Mouse (Mus musculus) layer of hippocampus, postnatal 10 days (tissue): Measurements from ENCODE around the gene Nos1ap. TPM values are rescaled to one million over a fixed set of nuclear protein-coding genes. Genes with fewer than 3 reads are reported as not detected.

Source experiments
- DNase-seq, 2 experiments: peaks; one replicate each; pipeline ENCODE4 v3.0.0; 2021; ENCODE audit warnings: low spot score in 2 of 2
- total RNA-seq, 2 experiments: library from RNA; stranded (reverse); gene quantifications; 2 replicates each; pipeline ENCODE4 v1.2.3; 2021

Nos1ap gene
- total RNA-seq, 2 experiments from 2014 or later, result 83.9 to 88.5 TPM

DNA sequence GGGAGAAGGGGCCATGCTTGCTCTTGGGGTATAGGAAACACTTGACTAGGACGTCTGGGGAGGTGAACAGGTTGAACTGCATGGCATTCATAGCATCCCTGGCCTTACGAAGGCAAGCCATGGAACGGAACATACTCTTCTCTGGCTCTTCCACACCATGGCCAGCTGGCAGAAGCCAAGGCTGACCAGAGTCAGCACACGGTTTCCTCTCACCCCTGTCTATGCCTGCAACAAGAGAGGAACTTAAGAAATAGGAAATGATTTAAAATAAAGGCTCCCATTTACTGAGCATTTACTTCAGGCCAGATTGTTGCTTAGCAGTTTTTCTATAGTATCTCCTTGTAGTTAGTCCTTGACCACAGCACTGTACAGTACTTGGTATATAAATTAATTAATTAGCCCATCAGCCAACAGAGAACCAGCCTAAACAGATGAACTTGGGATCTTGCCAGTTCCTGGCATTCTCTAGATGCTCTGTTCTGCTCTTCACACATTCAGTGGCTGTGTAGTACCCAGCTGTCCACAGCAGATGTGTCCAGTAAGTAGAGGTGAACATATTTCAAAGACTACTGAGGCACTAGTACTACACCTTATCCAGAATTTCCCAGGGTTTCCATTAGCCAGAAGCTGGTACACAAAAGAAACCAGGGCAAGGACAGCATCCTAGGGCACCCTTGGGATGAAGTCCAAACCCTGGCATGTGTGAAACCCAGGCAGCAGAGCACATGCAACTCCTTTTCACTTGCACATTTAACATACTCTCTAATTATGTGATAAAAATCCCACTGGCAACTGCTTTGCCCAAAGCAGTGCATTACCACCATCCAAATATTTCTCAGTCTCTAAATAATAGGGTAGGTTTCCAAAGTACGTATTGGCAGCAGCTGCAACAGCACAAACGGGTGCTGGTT lies 123.3 kb downstream of the Nos1ap start:
- DNase-seq, result peak in 1 of 2 experiments; percentile 26

DNA sequence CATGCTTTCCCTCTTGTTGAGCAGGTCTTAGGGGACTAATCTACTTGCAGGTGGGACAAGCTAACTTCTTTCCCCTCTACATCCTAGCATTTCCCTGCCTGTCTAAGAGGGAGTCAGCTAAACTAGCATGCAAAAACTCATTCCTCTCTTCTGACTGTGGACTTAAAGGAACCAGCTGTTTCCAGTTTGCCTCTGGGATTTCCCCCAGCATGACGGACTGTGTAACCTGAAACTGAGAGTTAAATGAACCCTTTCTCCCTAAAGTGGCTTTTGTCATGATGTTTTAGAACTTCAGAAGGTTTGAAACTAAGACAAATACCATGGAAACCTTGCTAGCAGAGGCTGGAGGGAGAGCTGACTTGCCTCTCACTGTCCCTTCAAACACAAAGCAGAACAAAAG lies 127.5 kb downstream of the Nos1ap start:
- no peak for DNase-seq

DNA sequence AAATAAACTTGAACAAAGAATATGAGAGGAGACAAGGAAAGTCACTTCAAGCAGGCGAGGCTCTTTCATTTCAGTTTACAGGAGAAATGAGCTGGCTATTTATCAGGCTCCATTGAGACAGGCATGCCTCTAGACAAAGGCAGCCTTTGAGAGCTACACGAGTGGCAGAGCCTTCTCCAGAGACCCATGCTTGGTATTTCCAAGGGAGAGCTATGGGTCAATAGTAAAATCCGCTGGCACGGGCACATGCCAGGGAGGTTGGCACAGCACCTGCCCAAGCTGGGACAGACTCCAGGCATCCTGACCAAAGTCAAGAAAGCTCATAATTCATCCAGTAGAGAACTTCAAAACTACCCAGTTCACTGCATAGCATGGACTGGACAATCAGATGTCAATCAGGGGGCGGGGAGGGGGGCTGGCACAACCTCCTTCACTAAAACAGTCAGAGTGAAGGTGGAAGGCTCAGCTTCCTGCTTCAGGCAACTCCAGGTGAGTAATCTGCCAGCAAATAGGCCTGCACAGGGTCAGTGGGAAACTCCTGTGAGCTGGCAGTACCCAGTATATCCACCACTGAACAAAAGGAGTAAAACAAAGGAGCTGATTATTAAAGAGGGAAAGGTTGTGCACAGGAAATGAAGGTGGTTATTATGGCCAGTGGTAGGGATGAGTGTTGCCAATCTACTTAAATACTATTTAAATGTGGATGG lies 129.6 kb downstream of the Nos1ap start:
- peak; percentile 57 to 71 for DNase-seq

DNA sequence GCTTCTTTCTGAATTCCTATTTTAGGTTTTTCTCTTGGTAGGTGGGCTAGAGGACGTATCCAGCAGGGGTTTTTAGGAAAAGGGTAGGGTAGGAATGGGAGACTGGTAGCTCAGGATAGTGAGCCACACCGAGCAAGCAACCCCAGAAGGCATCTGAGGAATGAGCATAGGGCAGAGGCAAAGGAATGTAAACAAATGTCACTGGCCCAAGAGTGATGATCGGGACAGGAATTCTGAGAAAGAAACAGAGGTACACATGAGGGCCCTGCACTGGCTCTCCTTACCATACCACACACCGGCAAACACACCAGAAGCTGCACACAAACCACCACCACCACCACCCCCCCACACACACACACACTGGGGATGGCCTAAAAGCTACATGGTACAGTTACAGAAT lies 132.0 kb downstream of the Nos1ap start:
- no peak for DNase-seq

DNA sequence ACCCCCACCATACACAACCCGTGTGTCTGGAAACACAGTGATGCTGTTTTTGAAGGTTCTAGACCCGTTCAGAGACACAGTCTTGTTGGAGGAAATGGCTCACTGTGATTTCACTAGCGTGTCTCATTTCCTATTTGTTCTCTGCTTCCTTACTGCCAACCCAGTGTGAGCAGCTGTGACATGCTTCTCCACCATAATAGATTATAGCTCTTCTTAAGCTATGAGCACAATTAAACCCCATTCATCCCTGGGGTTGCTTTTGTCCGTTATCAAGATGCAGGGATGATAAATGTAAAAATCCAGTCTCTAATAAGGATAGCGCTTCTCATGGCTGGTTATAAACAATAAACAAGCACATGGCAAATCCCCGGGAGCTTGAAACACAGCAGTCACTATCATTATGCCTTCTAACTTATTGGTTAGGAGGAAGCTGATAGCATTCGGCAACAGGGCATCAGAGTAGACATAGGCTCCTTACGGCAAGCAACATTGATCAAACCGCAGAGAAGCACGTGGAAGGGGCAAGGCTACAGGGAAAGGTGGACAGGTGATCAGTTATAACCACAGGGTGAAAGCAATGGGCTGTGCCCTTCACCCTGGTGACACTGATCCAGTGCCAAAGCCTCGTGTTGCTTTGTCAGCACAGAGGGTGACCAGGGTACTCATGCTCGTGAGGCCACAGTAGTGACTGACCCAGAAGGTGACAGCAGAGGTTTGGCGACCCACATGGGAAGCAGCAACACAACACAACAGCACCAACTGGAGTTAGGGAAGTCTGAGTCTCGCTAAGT lies 133.6 kb downstream of the Nos1ap start:
- DNase-seq, result no peak

DNA sequence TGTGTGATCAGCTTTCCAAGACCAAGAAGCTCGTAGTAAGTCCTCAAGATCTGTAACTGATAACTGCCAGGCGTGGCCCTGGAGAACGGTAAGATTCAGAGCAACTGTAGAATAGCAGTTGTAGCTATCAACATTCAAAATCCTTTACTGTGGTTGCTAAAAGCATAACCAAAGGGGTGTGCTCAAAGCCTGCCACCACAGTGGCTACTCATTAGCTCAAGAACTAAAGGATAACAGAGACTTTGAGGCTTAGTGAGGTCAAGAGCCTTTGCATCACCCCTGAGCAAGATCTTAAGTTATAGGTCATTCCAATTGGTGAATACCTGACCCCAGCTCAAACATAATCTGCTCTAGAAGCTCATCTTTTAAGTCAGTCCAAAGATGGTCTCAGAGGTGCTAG lies 134.3 kb downstream of the Nos1ap start:
- no peak for DNase-seq

DNA sequence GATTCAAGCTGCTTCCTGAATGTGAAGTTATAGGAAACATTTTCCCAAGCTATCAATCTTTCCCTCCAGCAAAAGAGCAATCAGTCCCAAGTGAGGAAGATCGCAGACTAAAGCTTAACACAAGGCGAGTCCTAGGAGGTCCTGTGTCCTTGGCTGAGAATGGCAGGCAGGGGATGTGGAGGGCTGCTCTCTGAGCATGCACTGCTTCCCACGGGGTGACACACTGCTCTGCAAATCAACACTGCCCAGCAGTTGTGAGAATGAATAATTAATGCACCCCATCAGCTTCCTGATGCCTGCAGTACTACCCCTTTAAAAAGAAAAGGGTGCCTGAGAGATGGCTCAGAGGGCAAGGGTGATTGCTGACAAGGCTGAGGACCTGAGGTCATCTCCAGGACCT lies 136.2 kb downstream of the Nos1ap start:
- no peak for DNase-seq

DNA sequence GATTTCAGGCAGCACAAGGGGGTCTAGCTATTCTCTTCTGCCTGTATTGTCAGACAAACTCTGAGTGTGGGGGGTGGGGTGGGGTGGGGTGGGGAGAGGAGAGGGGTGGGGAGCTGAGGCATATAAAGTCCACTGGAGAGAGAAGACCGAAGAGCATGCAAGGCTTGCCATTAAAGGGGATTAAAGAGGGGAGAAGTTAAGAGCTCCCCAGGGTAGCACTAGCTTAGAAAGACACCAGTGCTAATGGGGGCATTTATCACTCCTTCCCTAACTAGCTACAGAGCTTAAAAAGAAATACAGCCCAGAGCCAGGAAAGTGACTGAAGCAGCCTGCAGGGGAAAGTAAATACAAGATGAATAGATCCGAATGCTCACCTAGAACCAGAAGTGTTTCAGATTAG lies 141.4 kb downstream of the Nos1ap start:
- DNase-seq, result no peak

DNA sequence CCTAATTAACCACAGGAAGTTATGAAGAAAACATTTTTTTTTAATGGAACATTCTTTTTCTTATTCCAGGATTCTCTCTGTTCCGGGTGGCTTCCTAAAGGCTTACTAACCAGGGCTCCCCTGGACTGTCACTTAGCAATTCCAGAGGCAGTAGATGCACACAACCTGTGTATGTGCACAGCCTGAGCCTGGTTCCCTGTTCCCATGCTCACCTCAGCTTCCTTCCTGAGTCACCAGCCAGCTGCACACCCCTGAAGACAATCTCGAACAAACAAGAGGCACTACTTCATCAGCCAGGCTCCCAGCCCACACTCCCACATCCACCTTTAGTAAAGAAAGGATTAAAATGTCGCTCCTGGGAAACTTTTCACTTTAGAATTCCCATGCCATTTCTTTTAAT lies 144.2 kb downstream of the Nos1ap start:
- no peak for DNase-seq

DNA sequence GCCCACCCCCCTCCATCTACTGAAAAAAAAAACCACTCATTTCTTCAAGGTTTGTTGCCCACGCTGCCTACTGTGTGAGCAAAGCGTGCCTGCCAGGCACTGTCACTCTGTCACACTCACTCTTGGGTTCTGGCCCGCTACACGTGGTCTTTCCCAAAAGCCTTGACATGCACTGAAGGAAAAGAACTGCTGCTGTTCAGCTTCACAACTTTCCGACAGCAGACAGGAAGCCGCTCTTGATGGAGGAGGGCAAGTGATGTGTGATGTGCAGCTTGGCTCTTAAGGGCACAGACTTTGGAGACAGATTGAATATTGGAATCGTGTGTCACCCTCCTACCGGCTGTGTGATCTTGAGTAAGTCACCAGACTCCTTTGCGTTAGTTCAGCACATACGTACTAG lies 149.3 kb downstream of the Nos1ap start:
- DNase-seq, result no peak

DNA sequence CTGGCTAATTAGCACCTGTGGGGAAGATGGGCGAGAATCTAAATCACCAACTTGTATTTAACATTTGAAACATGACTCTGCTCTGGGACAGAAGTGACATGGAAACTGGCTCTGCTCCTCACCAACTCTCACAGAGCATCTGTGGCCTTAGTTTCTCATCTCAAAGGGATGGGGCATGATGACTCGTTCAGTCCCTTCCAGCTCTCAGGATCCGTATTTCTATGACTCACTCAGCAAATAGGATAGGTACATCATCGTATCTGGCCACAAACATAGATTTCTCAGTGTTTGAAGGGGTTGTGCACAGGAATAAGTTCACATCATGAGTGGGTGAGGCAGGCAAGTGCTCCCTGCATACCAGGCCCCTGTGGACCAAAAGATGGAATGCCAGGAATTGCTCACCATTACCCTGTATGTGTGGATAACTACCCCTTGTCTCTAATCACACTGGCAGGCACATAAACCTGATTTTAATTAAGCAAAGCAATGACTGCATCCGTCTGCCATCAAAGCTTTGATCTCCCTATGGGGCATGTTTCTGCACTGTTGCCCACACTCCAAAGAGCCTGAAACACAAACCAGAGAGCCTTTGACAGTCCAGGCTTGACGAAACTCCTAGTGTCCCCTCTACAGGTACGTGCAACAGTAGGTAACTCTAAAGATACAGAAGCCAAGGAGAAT lies 151.1 kb downstream of the Nos1ap start:
- DNase-seq, result no peak

DNA sequence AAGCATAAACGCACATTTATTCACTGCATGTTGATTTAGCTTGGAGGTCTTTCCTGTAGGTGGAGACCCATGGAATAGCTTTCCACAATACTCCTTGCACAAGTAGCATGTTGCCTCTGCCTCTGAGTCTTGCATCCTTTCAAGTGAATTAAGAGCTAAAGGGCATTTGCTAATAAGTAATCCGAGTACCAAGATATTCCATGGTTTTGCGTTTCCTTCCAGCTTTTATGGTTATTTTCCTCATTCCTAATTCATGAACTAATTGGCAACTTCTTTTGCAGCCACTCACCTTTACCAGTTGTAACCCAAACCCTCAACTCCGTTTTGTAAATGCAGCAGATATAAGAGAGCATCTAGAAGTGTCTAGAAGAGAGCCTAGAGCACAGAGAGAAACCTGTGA lies 155.5 kb downstream of the Nos1ap start:
- DNase-seq, result no peak

DNA sequence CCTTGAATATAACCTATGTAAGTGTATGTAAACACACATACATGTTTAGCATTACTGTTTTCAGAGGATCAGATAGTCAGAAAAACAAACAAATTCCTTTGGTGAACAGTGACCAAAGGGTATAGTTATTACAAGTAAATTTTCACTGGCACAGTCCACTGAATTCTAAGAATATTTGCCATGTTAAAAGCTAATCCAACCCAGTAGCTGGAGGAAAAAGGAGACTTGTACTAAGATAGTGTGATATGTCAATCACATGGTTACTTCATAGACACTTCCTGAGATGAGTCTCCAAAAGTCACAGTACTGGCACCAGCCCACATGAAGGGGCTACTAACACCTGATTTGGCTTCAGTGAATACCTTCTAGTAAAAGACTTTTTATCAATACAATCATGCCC lies 156.0 kb downstream of the Nos1ap start:
- no peak for DNase-seq

DNA sequence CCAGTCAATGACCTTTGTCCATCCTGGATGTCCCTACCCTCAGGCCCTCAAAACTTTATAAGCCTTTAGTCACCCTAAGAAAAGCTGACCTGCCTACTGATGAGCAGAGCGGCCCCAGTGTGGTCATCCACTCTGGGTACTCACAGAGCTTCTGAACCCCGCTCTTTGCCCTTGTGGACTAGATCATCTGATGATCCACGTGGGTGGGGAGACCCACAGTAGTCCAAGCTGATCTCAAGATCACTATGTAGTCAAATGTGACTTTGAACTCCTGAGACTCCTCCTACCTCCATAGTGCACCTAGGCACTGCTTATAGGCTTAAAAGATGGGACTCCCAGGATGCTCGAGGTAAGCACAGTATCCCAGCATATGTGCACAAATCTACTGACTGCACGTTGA lies 157.4 kb downstream of the Nos1ap start:
- no peak for DNase-seq

DNA sequence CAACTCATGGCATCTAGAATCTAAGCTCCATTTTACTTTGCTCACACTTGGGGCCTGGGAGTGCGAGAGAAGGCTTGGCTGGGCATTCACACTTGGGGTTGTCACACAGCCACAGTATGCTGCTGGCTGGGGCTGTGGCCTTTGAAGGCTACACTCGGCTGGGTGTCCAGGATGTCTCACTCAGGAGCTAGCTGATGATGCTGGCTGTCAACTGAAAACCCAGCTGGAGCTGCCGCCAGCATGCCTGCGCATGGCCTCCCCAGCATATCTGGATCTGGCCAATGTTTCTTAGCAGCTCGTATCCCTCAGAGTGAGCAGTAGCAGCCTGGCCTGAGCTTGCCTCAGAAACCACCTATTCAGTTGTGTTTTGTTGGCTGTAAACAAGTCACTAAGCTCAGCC lies 158.3 kb downstream of the Nos1ap start:
- peak; percentile 21 to 37 for DNase-seq

DNA sequence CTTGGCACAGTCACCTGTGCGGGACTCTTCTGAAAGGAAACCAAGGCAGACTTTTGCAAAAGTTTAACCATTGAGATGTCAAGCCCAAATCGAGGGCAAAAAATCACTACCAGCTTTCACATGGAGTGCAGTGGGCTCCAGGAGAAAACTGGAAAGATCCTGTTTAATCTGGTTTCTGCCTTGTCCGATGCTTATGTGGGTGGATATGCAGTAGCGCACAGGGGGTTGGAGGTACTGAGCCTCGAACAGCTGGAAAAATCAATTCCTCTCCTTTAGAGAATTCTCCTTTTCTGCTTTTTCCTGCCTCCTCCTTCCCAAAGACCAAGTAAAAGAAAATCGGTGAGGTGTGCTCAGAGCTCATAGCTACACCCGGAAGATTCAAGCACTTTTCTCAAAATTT lies 159.0 kb downstream of the Nos1ap start:
- no peak for DNase-seq

DNA sequence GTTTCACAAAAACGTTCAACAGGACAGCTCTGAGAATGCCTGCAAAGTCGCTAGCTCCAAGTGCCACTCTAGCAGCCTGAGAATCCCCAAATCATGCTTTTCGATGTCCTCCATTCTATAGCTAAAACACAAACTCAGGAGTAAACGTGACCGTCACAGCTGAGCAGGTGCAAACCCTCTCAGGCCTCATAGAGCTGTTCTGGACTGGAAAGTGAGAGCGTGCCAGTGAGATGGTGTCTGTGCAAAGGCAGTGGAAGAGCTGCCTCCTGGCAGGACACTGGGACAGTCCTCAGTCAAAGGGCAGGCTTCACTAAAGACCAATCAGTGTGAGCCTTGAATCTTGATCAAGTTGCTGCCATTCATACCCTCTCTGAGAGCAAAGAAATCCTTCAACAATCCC lies 160.0 kb downstream of the Nos1ap start:
- DNase-seq, result no peak

DNA sequence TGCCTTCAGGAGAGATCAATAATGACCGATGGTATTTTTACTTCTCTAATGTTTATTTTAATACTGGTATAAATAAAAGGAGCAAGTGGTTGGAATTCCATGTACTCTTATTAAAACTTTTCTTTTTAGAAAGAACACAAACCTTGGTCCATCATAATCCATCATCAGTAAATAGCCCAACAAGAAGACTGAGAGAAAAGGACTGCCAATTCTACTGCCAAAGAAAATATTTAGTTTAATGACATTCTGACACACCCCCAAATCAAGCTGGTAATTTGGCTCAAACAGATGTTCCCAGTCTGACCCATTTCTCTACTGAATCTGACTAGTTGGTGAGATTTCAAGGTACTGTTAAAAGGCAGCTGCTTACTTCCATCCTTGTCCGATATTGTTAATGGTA lies 161.5 kb downstream of the Nos1ap start:
- DNase-seq, result no peak

DNA sequence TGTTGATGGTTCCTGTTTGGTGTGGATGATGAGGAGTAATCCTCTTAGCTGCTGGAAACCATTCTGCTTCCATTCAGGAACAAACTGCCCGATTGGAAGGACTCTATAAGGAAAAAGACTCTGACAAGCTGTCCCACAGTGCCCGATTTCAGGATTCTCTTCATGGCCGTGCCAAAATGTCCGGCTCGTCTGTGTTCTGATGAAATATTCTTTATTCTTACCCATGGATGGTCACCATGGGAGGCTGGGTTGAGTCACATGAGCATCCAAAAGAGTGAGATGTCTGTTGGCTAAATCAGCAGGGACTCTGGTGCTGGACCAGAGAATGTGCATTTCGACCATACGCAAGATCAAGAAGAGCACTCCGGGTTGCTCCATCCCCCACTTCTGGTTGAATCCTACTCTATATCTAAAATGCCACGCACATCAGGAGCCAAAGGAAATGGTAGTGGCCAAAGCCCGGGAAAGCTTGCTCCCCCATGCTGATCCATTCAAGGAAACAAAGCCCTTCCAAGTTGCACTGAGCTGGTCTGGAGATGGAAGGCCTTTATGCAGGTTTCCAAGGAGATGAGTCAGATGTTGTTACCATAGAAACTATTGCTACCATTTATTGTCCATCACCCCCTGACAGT lies 165.3 kb downstream of the Nos1ap start:
- no peak for DNase-seq

DNA sequence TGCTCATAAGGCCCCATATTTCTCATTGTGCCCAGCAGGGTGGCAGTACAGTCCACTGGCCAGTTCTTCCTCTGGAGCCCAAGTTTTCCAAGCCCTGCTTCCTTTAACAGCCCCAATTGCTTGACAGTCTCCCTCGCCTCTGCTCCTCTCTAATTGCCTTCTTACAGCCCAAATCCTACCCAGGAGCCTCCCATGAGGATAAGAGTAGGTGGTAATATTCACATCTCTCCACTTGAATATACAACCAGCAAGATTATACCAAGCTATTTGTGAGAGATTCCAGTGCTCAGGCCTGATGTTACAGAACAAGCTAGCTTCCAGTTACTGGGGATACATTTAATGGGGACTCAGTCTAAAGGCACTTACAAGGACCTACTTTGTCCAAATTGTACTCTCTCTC lies 166.6 kb downstream of the Nos1ap start:
- no peak for DNase-seq

DNA sequence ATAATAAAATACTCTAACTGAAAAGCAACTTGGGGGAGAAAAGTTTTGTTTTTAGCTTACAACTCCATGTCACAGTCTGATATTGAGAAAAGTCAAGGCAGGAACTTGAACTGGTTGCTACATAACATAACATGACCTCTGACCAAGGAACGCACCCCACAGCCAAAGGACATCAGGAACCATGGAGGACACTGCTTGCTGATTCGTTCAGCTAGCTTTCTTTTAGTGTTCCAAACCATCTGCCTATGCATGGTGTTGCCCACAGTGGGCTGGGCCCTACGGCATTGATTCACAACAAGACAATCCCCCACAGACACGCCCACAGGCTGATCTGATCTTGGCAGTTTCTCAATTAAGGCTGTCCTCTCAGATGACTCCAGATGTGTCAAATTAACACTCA lies 167.5 kb downstream of the Nos1ap start:
- no peak for DNase-seq
